Mouse (Mus musculus): ENCODE measurements around the gene Pced1b. TPM values are rescaled to one million over a fixed set of nuclear protein-coding genes. Genes with fewer than 3 reads are reported as not detected.

The Pced1b gene
- polyA plus RNA-seq, 1 experiment from 2014 or later: 8.0 TPM

DNA sequence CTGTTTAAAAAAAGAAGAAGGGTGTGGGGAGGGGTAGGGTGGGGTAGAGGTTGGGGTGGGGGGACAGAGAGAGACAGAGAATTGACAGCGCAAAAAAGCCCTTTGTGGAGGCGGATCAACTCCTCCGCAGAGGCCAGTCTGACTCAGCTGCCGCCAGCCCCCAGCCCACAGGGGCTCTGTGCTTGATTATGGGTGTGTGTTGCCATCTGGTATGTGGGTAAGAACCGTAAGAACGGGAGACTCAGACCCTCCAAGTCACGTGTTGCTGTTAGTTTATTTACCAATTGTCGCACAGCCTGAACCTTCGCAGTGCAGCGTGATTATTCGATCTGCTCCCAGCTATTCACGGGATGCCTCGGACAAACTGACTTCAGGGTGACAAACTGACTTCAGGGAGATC lies 41.8 kb downstream of the Pced1b start:
- no peaks in the 10 kb centered on the region for H3K4me1 ChIP-seq (replicated peaks; ENCODE audit: insufficient read depth, low read length)
- no peak for ATAC-seq (replicated peaks; ENCODE audit: low FRiP score, low read depth)

DNA sequence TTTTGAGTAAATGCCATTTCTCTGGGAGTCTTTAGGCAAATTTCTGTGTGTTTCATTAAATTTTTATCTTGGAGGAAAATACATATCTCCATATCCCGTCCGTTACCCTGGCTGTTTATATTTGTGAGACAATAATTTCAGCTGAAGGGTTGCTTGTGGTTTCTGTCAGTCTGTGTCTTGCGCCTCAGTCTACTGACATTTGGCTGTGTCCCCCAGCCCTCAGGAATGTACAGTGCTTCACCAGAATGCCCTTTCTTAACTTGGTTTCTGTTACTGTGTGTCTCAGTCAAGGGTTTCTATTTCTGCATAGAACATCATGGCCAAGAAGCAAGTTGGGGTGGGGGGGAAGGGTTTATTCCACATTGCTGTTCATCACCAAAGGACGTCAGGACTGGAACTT lies 42.3 kb downstream of the Pced1b start:
- no peaks in the 10 kb centered on the region for H3K4me1 ChIP-seq (replicated peaks; ENCODE audit: insufficient read depth, low read length)
- ATAC-seq (replicated peaks; ENCODE audit: low FRiP score, low read depth) (no peak), DNase-seq (ENCODE audit: low spot score) (no peak)
- H3K27me3 ChIP-seq (ENCODE audit: insufficient read depth, low read length): no peaks in the 10 kb centered on the region
- no peak overlapping the region for H3K4me3 ChIP-seq (replicated peaks; ENCODE audit: low read depth, low read length)
- no peak overlapping the region for H3K27ac ChIP-seq
- H3K36me3 ChIP-seq (ENCODE audit: insufficient read depth, low read length): 0 out of 2 replicates have a peak, but pooled peaks cover 4% of the 10 kb centered on the region
- H3K9ac ChIP-seq (ENCODE audit: low read depth, low read length): no peak overlapping the region
- no peak overlapping the region for H3K4me2 ChIP-seq (ENCODE audit: low read length)
- no peaks in the 10 kb centered on the region for H3K9me3 ChIP-seq (replicated peaks; ENCODE audit: low read length)
- 81% methylated on average over 4 of the region's 4 CpGs for WGBS
- TF ChIP-seq CTCF (IDR thresholded peaks at IDR 0.05; ENCODE audit: low read depth): no peak

More for the DNA sequence above, 41.8 kb downstream of the Pced1b start:
- Histone ChIP-seq H3K27ac (no peak overlapping the region), H3K9me3 (replicated peaks; ENCODE audit: low read length) (no peaks in the 10 kb centered on the region), H3K36me3 (ENCODE audit: insufficient read depth, low read length) (0 out of 2 replicates have a peak, but pooled peaks cover 4% of the 10 kb centered on the region), H3K9ac (ENCODE audit: low read depth, low read length) (no peak overlapping the region), H3K4me3 (replicated peaks; ENCODE audit: low read depth, low read length) (no peak overlapping the region), H3K4me2 (ENCODE audit: low read length) (no peak overlapping the region), H3K27me3 (ENCODE audit: insufficient read depth, low read length) (no peaks in the 10 kb centered on the region)
- 80% methylated on average over 13 of the region's 13 CpGs for WGBS
- no peak for DNase-seq (ENCODE audit: low spot score)
- TF ChIP-seq CTCF (IDR thresholded peaks at IDR 0.05; ENCODE audit: low read depth): no peak

- Histone ChIP-seq H3K4me1 (replicated peaks; ENCODE audit: insufficient read depth, low read length) (no peaks in the 10 kb centered on the region), H3K9me3 (replicated peaks; ENCODE audit: low read length) (no peaks in the 10 kb centered on the region), H3K4me2 (ENCODE audit: low read length) (no peak overlapping the region), H3K9ac (ENCODE audit: low read depth, low read length) (no peak overlapping the region), H3K27ac (no peak overlapping the region), H3K4me3 (replicated peaks; ENCODE audit: low read depth, low read length) (no peak overlapping the region), H3K36me3 (ENCODE audit: insufficient read depth, low read length) (0 out of 2 replicates have a peak, but pooled peaks cover 4% of the 10 kb centered on the region), H3K27me3 (ENCODE audit: insufficient read depth, low read length) (no peaks in the 10 kb centered on the region)
- TF ChIP-seq CTCF (IDR thresholded peaks at IDR 0.05; ENCODE audit: low read depth): no peak
- 69% methylated on average over 6 of the region's 6 CpGs for WGBS
- ATAC-seq (replicated peaks; ENCODE audit: low FRiP score, low read depth): no peak
- DNase-seq (ENCODE audit: low spot score): no peak
These were observed 43.4 kb downstream of the Pced1b start for GRCm38 (mm10) chr15:97290351-97290750.

DNA sequence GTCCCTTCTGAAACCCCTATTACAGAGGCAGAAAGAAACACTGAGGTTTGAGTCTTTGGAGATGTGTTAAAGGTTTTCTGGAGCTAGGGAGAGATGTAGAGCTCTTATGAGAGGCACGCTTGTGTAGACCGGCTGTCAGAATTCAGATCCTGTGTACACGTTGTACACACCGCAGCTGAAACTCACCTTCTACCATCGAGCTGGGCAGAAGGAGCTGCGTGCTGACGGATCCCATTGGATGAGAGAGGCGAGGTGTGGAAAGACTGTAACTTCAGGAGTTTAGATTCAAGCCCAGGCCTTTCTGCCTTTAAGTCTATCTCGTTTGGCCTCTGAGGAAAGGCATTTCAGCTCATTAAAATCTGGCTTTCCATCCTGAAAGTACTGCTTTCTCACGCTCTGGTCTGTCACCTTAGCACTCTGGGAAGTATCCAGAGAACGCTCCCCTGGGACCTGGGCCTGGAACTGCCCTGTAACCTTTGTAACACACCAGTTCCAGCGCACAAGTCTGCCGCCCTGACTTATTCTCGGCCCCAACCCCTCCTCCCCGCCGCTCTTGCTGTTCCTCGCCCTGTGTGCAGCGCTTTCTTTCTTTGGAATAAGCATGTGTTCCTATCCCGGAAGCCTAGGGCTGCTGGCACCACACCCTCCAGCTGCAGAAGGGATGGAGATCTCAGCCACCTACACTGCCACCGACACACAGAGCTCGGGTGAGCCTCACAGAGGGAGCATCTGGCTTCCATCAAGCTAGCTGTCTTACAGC lies 44.6 kb downstream of the Pced1b start:
- no peak for TF ChIP-seq CTCF (IDR thresholded peaks at IDR 0.05; ENCODE audit: low read depth)
- ATAC-seq (replicated peaks; ENCODE audit: low FRiP score, low read depth) (no peak), DNase-seq (ENCODE audit: low spot score) (peak; percentile 52)
- no peaks in the 10 kb centered on the region for H3K4me1 ChIP-seq (replicated peaks; ENCODE audit: insufficient read depth, low read length)
- H3K4me3 ChIP-seq (replicated peaks; ENCODE audit: low read depth, low read length): no peak overlapping the region
- no peaks in the 10 kb centered on the region for H3K27me3 ChIP-seq (ENCODE audit: insufficient read depth, low read length)
- 0 out of 2 replicates have a peak, but pooled peaks cover 4% of the 10 kb centered on the region for H3K36me3 ChIP-seq (ENCODE audit: insufficient read depth, low read length)
- no peak overlapping the region for H3K4me2 ChIP-seq (ENCODE audit: low read length)
- H3K9ac ChIP-seq (ENCODE audit: low read depth, low read length): no peak overlapping the region
- WGBS: 71% methylated on average over 21 of the region's 21 CpGs
- H3K9me3 ChIP-seq (replicated peaks; ENCODE audit: low read length): no peaks in the 10 kb centered on the region
- H3K27ac ChIP-seq: no peak overlapping the region

- Histone ChIP-seq H3K36me3 (ENCODE audit: insufficient read depth, low read length) (no peaks in the 10 kb centered on the region), H3K9ac (ENCODE audit: low read depth, low read length) (no peak overlapping the region), H3K27me3 (ENCODE audit: insufficient read depth, low read length) (no peaks in the 10 kb centered on the region), H3K9me3 (replicated peaks; ENCODE audit: low read length) (no peaks in the 10 kb centered on the region), H3K4me2 (ENCODE audit: low read length) (no peak overlapping the region), H3K4me1 (replicated peaks; ENCODE audit: insufficient read depth, low read length) (no peaks in the 10 kb centered on the region), H3K4me3 (replicated peaks; ENCODE audit: low read depth, low read length) (no peak overlapping the region), H3K27ac (no peak overlapping the region)
- 80% methylated on average over 9 of the region's 9 CpGs for WGBS
- TF ChIP-seq CTCF (IDR thresholded peaks at IDR 0.05; ENCODE audit: low read depth): no peak
- ATAC-seq (replicated peaks; ENCODE audit: low FRiP score, low read depth) (no peak), DNase-seq (ENCODE audit: low spot score) (no peak)
These were observed 61.0 kb downstream of the Pced1b start for GRCm38 (mm10) chr15:97307935-97308334.

GRCm38 (mm10) chr15:97309533-97309932 lies 62.6 kb downstream of the Pced1b start:
- TF ChIP-seq CTCF (IDR thresholded peaks at IDR 0.05; ENCODE audit: low read depth): no peak

More at GRCm38 (mm10) chr15:97309533-97309932, 62.6 kb downstream of the Pced1b start:
- Histone ChIP-seq H3K4me3 (replicated peaks; ENCODE audit: low read depth, low read length) (no peak overlapping the region), H3K4me2 (ENCODE audit: low read length) (no peak overlapping the region), H3K27me3 (ENCODE audit: insufficient read depth, low read length) (no peaks in the 10 kb centered on the region), H3K9ac (ENCODE audit: low read depth, low read length) (no peak overlapping the region), H3K27ac (no peak overlapping the region), H3K4me1 (replicated peaks; ENCODE audit: insufficient read depth, low read length) (no peaks in the 10 kb centered on the region), H3K9me3 (replicated peaks; ENCODE audit: low read length) (no peaks in the 10 kb centered on the region), H3K36me3 (ENCODE audit: insufficient read depth, low read length) (no peaks in the 10 kb centered on the region)
- 97% methylated on average over 2 of the region's 2 CpGs for WGBS
- ATAC-seq (replicated peaks; ENCODE audit: low FRiP score, low read depth) (no peak), DNase-seq (ENCODE audit: low spot score) (no peak)

All from kidney, postnatal 0 days (tissue).